Mouse (Mus musculus) T-cell, adult 2 months (primary cell): Measurements from ENCODE around the gene Olfr834.

Experiments used
- DNase-seq: peaks from one replicate; pipeline ENCODE4 v3.0.0; 2022; ENCODE audit warnings: low spot score

The Olfr834 gene

DNA sequence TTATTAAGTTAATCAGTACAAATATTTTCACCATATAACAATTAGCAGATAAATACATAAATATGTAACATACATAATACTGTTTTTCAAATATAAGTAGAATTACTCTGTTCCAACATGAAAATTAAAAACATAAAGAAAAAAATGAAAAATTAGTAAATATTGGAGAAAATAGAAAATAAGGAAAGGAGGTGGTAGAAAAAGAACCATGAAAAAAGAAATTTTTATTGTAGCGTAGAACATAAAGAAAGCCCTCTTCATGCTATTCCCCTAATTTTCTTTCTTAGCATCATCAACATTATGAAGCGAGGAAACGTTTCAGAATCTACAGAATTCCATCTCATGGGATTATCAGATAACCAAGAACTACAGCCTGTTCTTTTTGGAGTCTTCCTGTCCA lies at the start of gene Olfr834:
Gene Olfr834 (plus strand): TSS at position 301 of the 400 bp plus-strand sequence.
- no peak for DNase-seq

DNA sequence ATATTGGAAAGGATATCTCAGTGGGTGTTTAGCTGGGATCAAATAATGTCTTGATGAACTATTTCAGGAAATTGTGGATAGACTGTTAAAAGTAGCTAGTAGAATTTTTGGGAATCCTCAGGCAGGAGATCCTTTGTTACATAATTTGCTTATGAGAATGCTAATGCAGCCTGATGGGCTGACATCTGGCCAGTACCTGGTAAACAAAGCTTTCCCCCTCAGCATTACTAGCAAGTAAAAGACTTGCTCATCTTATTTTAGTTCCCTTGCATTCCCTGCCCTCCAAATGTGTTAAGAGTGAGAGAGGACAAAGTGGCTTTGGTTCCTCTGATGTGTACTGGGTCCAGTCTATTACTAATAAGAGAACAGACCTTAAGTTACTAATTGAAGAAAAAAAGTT lies 25.8 kb upstream of the Olfr834 start:
- DNase-seq = no peak

DNA sequence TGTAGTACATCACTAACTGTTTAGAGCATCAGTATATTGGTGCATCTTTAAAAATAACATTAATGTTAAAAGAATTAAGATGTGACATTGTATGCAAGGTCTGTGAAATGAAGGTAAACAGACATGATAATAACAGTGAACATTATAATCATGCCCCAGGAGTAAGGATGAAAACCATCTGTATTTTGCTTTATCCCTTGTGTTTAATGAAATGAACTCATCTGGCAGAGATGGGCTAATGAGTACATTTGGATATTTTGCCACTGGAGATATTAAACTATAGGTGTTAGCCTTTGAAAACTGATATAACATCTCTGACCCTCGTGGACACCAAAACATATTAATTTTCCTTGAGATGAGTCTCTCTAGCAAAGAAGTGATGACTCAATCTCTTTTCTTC lies 44.6 kb downstream of the Olfr834 start, which contains the start of gene Olfr835:
Gene Olfr835 (plus strand): TSS at position 301 of the 400 bp plus-strand sequence.
- DNase-seq = no peak
